Mouse (Mus musculus) kidney, embryonic 15.5 days (tissue): ENCODE measurements around the gene Phf2. TPM values are rescaled to one million over a fixed set of nuclear protein-coding genes. Genes with fewer than 3 reads are reported as not detected.
"Not testable (repeated sequence)": the region's sequence is repeated elsewhere in the genome, so short reads cannot be mapped to it uniquely, and the experiment has no call there.

Experiments
- ATAC-seq: fragments of 200-750 bp; cut with Nextera tagmentation; replicated peaks from 2 replicates; pipeline ENCODE4 v1.8.0; 2017; ENCODE audit warnings: moderate TSS enrichment; ENCODE audit not compliant: low FRiP score
- H3K27ac ChIP-seq: fragments of 300-500 bp; sonication (generic); 2 replicates; pipeline ENCODE4 v1.5.1; 2015; ENCODE audit warnings: mild to moderate bottlenecking, inconsistent platforms
- H3K27me3 ChIP-seq: fragments of 300-500 bp; sonication (generic); 2 replicates; pipeline ENCODE4 v1.6.1; 2015; ENCODE audit warnings: inconsistent platforms
- H3K36me3 ChIP-seq: fragments of 300-500 bp; sonication (generic); 2 replicates; pipeline ENCODE4 v1.6.1; 2015; ENCODE audit warnings: inconsistent platforms
- H3K4me1 ChIP-seq: fragments of 300-500 bp; sonication (generic); 2 replicates; pipeline ENCODE4 v1.6.1; 2015; ENCODE audit warnings: inconsistent platforms
- H3K4me2 ChIP-seq: fragments of 300-500 bp; sonication (generic); 2 replicates; pipeline ENCODE4 v1.6.1; 2015; ENCODE audit warnings: moderate library complexity, mild to moderate bottlenecking, inconsistent platforms
- H3K4me3 ChIP-seq: fragments of 300-500 bp; sonication (generic); replicated peaks from 2 replicates; pipeline ENCODE4 v1.5.1; 2015; ENCODE audit warnings: mild to moderate bottlenecking, inconsistent platforms
- H3K9ac ChIP-seq: fragments of 300-500 bp; sonication (generic); 2 replicates; pipeline ENCODE4 v1.6.1; 2015; ENCODE audit warnings: mild to moderate bottlenecking, inconsistent platforms
- H3K9me3 ChIP-seq: fragments of 300-500 bp; sonication (generic); replicated peaks from 2 replicates; pipeline ENCODE4 v1.6.1; 2016; ENCODE audit warnings: inconsistent platforms
- WGBS: fragments of 180-500 bp; shearing (Covaris S2); methylation state at CpG from one replicate; pipeline ENCODE4 v1.1.7; 2015; ENCODE audit warnings: mixed read lengths; 5-methylcytosine and 5-hydroxymethylcytosine counted together
- polyA plus RNA-seq: library from polyadenylated mRNA; unstranded; fragments of >200 nt; fragmentation: Nextera tagmentation; extraction: Ambion mirVana; gene quantifications from 2 replicates; pipeline ENCODE4 v1.2.1, GENCODE M21; 2015

The Phf2 gene
- polyA plus RNA-seq, 1 experiment from 2014 or later, result 7.8 TPM

DNA sequence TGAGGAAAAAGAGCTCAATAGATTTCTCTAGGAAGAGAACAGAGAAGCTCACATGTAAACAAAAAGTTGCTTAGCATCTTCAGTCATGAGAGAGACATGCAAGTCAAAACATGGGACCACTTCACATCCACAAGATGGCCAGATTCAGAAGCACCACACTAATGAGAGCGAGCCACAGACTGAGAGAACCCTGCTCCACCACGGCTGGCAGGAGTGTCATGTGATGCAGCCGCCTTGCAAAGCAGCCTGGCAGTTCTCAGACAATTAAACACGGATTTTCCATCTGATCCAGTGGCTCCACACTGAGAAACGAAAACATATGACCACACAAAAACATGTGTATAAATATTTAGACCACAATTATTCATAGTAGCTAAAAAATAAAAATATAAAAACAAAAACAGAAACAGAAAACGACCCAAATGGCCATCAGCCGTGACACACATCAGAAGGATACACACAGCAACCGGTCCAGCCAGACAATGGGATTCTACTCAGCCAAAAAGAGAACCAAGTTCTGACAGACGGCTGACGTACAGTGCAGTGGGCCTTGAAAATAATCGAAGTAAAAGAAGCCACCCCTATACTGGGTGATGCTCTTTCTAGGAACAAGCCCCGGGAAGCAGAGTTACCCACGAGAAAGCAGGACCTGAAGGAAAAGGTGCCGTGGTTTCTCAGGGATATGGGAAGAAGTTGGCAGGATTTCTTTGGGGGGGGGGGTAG lies 40.2 kb downstream of the Phf2 start:
- 82% methylated on average over 14 of the region's 14 CpGs for WGBS
- no peak overlapping the region for H3K27ac ChIP-seq
- no peak overlapping the region for H3K9ac ChIP-seq
- H3K27me3 ChIP-seq, result no peaks in the 10 kb centered on the region
- no peak for ATAC-seq
- peaks cover 2% of the 10 kb centered on the region; the same call in 1 of the 2 replicates for H3K4me1 ChIP-seq
- H3K4me3 ChIP-seq, result no peak overlapping the region
- H3K9me3 ChIP-seq, result no peaks in the 10 kb centered on the region
- no peak overlapping the region for H3K4me2 ChIP-seq
- peaks cover 73% of the 10 kb centered on the region for H3K36me3 ChIP-seq

- H3K27ac ChIP-seq, result no peak overlapping the region
- no peak for ATAC-seq
- WGBS, result 88% methylated on average over 4 of the region's 4 CpGs
- H3K4me3 ChIP-seq, result no peak overlapping the region
- H3K27me3 ChIP-seq, result no peaks in the 10 kb centered on the region
- H3K9me3 ChIP-seq, result no peaks in the 10 kb centered on the region
- peaks cover 78% of the 10 kb centered on the region for H3K36me3 ChIP-seq
- H3K4me2 ChIP-seq, result no peak overlapping the region
- no peaks in the 10 kb centered on the region for H3K4me1 ChIP-seq
- no peak overlapping the region for H3K9ac ChIP-seq
Observed at GRCm38 (mm10) chr13:48829780-48830179, 41.1 kb downstream of the Phf2 start.

DNA sequence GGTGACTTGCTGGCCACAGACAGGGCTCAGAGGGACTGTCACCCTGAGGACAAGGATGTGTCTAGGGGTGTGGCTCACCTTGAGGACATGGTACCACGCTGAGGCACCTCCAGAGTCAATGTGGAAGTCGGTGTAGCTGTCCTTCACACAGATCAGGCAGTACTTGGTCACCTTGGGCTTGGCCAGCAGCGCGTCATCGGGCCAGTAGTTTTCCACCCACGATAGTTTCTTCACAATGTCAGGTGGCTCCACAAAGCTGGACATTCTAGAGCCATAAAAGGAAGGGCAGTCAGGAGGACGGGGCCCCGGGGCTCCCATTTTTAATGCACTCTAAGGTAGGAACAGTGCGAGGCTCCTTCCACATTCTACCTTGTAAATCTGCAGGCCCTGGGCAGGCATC lies 48.0 kb downstream of the Phf2 start:
- Histone ChIP-seq H3K27me3 (no peaks in the 10 kb centered on the region), H3K36me3 (peaks cover 99% of the 10 kb centered on the region), H3K4me3 (no peak overlapping the region), H3K4me1 (no peaks in the 10 kb centered on the region), H3K27ac (no peak overlapping the region), H3K9me3 (no peaks in the 10 kb centered on the region), H3K9ac (no peak overlapping the region), H3K4me2 (no peak overlapping the region)
- ATAC-seq, result no peak
- WGBS, result 89% methylated on average over 9 of the region's 9 CpGs

DNA sequence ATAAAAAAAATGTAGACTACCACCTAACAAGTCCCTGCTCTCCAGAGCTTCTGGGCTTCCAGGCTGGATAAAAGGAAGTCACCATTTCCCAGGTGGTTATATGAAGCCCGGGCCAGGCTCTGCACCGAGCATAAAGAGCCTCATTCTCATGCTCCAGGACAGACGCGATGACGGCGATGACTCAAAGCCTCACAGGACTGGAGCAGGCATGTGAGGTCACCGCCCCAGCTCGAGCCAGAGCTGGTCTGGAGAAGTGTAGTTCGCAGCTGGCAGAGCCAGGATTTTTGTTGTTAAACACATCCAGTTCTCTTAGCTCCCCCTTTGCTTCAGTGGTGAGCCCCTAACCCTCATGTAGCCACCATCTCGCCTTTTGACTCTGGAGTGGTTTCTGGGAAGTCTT lies 48.6 kb downstream of the Phf2 start:
- Histone ChIP-seq H3K9me3 (no peaks in the 10 kb centered on the region), H3K36me3 (peaks cover 99% of the 10 kb centered on the region), H3K27ac (no peak overlapping the region), H3K4me1 (no peaks in the 10 kb centered on the region), H3K9ac (no peak overlapping the region), H3K4me3 (no peak overlapping the region), H3K4me2 (no peak overlapping the region), H3K27me3 (no peaks in the 10 kb centered on the region)
- no peak for ATAC-seq
- 90% methylated on average over 10 of the region's 10 CpGs for WGBS

DNA sequence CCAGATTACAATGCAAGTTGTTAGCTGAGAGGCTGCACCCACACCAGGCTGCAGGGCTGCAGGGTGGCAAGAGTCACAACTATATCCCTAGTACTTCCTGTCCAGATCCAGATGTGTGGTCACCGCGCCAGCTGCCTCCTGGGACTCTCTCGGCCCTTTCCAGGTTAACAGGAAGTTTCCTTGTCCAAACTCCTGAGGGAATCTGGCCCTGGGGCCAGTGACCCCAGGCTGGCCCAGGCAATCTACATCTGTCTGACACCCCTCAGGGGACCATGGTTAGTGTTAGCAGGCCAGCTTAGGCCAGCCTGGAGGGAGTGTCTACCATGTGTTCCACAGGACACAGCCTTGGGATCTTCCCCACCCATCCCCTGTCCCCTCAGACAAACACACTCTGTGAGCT lies 51.8 kb downstream of the Phf2 start:
- ATAC-seq, result no peak
- Histone ChIP-seq H3K4me2 (no peak overlapping the region), H3K36me3 (peaks cover 99% of the 10 kb centered on the region), H3K27ac (no peak overlapping the region), H3K27me3 (no peaks in the 10 kb centered on the region), H3K4me3 (no peak overlapping the region), H3K9me3 (no peaks in the 10 kb centered on the region), H3K4me1 (no peaks in the 10 kb centered on the region), H3K9ac (no peak overlapping the region)
- 82% methylated on average over 3 of the region's 3 CpGs for WGBS

GRCm38 (mm10) chr13:48814406-48814805 lies 56.5 kb downstream of the Phf2 start:
- no peaks in the 10 kb centered on the region for H3K27me3 ChIP-seq
- H3K9ac ChIP-seq, result no peak overlapping the region
- H3K4me1 ChIP-seq, result no peaks in the 10 kb centered on the region
- no peak overlapping the region for H3K27ac ChIP-seq
- no peak overlapping the region for H3K4me3 ChIP-seq
- no peak for ATAC-seq
- WGBS, result 81% methylated on average over 1 of the region's 1 CpGs
- no peak overlapping the region for H3K4me2 ChIP-seq
- H3K9me3 ChIP-seq, result no peaks in the 10 kb centered on the region
- peaks cover 96% of the 10 kb centered on the region for H3K36me3 ChIP-seq

- Histone ChIP-seq H3K4me3 (no peak overlapping the region), H3K9ac (no peak overlapping the region), H3K4me2 (no peak overlapping the region), H3K36me3 (peaks cover 83% of the 10 kb centered on the region), H3K27me3 (no peaks in the 10 kb centered on the region), H3K4me1 (no peaks in the 10 kb centered on the region), H3K27ac (no peak overlapping the region), H3K9me3 (no peaks in the 10 kb centered on the region)
- no peak for ATAC-seq
- 76% methylated on average over 9 of the region's 9 CpGs for WGBS
Observed at GRCm38 (mm10) chr13:48810991-48811390, 59.9 kb downstream of the Phf2 start.

DNA sequence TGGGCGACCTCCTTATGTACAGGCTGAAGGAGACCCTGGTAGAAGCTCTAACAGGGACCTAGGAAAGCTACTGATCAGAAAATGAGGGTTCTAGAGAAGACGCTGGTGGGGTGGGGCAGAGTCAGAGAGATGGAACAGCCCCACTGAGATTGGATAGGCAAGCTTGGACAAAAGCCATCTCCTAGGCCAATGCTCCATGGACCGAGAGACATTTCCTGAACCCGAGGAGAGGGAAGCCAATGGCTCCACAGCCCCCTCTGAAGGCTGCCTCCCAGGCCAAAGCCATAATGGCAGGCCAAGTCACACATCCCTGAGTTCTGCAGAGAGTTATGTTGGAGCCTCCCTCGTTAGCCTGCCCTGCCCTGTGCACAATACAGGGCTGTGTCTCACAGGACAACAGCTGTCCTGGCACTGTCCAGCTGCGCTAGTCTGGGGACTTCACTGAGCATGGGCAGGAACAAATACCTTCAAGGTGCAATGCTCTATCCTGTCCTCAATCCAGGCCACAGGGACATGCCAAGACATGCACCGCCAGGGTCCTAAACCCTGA lies 60.6 kb downstream of the Phf2 start:
- WGBS, result 84% methylated on average over 7 of the region's 7 CpGs
- Histone ChIP-seq H3K27me3 (no peaks in the 10 kb centered on the region), H3K36me3 (peaks cover 83% of the 10 kb centered on the region), H3K4me1 (no peaks in the 10 kb centered on the region), H3K9me3 (no peaks in the 10 kb centered on the region), H3K9ac (no peak overlapping the region), H3K4me3 (no peak overlapping the region), H3K27ac (no peak overlapping the region), H3K4me2 (no peak overlapping the region)
- ATAC-seq, result no peak

DNA sequence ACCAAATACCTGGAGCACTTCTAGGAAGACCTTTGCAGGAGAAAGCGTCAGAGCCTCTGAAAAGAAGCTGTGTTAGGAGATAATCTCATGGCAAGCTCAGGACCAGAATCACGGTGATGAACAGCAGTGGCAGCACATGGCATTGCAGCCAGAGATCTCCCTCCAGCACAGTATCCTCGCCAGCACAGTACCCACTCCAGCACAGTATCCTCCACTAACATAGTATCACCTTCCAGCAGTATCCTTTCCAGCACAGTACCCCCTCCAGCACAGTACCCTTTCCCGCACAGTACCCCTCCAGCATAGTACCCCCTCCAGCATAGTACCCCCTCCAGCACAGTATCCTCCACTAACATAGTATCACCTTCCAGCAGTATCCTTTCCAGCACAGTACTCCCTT lies 61.3 kb downstream of the Phf2 start:
- WGBS, result 85% methylated on average over 4 of the region's 4 CpGs
- peak; percentile 47 for ATAC-seq
- not testable (repeated sequence) for H3K4me1 ChIP-seq, H3K27ac ChIP-seq, H3K9me3 ChIP-seq, H3K4me3 ChIP-seq, H3K27me3 ChIP-seq, H3K9ac ChIP-seq, H3K4me2 ChIP-seq
- H3K36me3 ChIP-seq, result peaks cover 82% of the 10 kb centered on the region

GRCm38 (mm10) chr13:48807481-48808031 lies 63.4 kb downstream of the Phf2 start:
- ATAC-seq, result no peak
- WGBS, result 68% methylated on average over 5 of the region's 5 CpGs
- no peaks in the 10 kb centered on the region for H3K4me1 ChIP-seq
- no peak overlapping the region for H3K9ac ChIP-seq
- no peaks in the 10 kb centered on the region for H3K27me3 ChIP-seq
- H3K36me3 ChIP-seq, result peaks cover 80% of the 10 kb centered on the region
- no peak overlapping the region for H3K4me2 ChIP-seq
- no peaks in the 10 kb centered on the region for H3K9me3 ChIP-seq
- no peak overlapping the region for H3K4me3 ChIP-seq
- no peak overlapping the region for H3K27ac ChIP-seq

- H3K36me3 ChIP-seq, result peaks cover 59% of the 10 kb centered on the region
- H3K9ac ChIP-seq, result no peak overlapping the region
- WGBS, result 54% methylated on average over 15 of the region's 15 CpGs
Observed at GRCm38 (mm10) chr13:48802181-48802580, 68.7 kb downstream of the Phf2 start.

GRCm38 (mm10) chr13:48800850-48801546 lies 69.9 kb downstream of the Phf2 start:
- Histone ChIP-seq H3K36me3 (peaks cover 48% of the 10 kb centered on the region), H3K4me2 (no peak overlapping the region), H3K27ac (no peak overlapping the region), H3K4me1 (peaks cover 6% of the 10 kb centered on the region; the same call in 1 of the 2 replicates), H3K9ac (no peak overlapping the region), H3K9me3 (no peaks in the 10 kb centered on the region), H3K27me3 (no peaks in the 10 kb centered on the region; the same call in 1 of the 2 replicates), H3K4me3 (no peak overlapping the region)
- 0 out of 2 replicates have a peak, but pooled peaks have one; percentile 31 for ATAC-seq
- WGBS, result 30% methylated on average over 11 of the region's 11 CpGs

More at GRCm38 (mm10) chr13:48802181-48802580, 68.7 kb downstream of the Phf2 start:
- Histone ChIP-seq H3K4me1 (peaks cover 2% of the 10 kb centered on the region; the same call in 1 of the 2 replicates), H3K4me3 (no peak overlapping the region), H3K27me3 (no peaks in the 10 kb centered on the region), H3K9me3 (no peaks in the 10 kb centered on the region), H3K27ac (no peak overlapping the region), H3K4me2 (no peak overlapping the region)
- ATAC-seq, result no peak
